Mouse (Mus musculus) ovary, postnatal 10 days (tissue): ENCODE data around the gene Vps41.

Source experiments
- DNase-seq: peaks from one replicate; pipeline ENCODE4 v3.0.0; 2022; ENCODE audit warnings: low spot score

Gene Vps41

DNA sequence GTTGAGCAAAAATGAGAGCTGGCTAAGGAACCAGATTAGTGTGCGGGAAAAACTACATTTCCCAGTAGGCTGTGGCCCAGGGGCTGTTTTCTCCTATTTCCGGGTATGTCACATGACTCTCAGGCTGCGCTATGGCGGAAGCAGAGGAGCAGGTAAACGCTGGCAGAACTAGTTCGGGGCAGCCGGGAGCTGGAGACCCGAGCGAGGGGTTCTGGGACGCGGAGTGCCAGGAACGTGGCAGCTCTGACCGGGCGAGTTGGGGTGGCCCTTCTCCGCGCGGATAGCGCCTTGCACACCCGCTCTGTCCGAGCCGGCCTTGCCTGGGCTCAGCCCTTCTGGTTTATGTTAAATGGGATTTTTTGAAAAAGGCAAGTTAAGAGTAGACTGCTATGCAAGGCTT, at the start of gene Vps41:
Gene Vps41, plus strand, starts transcription at position 102 of the 400 bp plus-strand sequence.
- DNase-seq, result peak; percentile 34

DNA sequence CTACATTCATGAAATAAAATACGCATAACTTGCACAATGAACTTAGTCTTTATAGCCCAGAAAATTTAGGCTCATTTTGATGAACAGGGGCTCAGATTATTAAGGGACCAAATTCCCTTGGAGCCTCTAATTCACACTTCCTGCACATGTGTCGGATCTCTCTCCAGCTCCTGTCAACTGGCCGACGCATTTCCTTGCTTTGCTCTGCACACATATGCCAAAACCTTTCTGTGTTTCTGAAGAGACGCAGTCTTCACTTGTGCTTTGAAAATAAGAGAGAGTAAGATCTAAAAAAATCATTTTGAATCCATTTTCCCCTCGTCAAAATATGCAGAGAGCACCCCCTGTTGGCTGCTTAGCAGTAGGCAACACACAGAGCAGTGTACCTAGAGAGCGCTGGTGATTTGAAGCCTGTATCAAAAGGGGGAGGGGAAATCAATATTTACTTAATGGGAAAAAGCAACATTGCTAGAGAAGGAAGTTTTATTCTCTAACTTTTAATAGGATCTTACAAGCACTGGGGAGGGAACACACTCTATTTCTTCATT, 18.5 kb upstream of the Vps41 start:
- no peak for DNase-seq

DNA sequence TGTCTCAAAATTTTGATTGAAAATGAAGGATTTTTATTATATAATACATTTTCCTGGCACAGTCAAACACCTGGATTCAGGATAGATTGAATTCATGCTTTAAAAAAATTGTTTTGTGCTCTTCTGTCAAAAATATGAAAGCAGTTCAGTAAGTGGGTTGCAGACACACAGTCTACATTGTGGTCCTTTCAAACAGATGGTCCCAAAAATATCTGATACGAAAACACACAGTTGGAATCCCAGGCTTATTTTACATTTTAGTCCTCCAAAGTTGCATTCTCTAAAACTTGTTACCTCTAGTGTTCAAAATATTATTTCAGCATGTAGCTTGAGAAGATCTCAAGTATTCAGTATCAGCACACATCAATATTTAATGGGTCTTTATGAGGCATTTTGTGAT, 5.4 kb upstream of the Vps41 start:
- DNase-seq, result no peak

DNA sequence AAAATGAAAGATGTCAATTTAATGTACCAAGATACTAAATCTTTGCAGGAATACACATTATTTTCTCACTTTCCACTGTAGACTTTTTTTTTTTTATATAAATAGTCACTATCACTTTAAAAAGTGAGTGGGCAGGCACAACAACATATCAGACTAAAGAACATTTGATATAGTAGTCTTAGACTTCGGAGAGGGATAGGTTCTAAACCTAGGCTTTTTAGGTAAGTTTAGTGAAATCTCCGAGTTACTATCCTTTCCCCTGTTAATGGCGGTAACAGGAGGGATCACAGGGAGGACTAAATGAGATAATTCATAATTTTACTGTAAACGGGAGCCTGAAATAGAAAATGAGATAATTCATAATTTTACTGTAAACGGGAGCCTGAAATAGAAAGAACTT, 379 bp upstream of the Vps41 start:
- DNase-seq, result no peak

DNA sequence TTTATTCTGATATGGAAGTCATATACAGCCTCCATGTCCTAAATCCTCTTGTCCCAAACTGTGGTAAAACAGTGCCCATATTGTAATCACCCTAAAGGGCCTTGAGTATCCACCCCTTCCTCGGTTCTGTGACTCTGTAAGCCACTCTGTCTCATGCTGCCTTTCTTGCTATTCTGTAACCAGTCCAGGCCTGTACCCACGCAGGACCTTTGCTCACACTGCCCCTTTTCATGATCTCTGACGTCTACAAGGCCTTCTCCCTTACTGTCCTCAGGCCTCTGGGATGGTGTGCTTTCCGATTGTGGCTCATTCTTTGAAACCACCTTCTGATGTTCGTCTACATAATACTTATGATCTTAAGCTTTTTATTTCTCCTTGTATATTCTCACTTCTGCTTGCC, 1.4 kb downstream of the Vps41 start:
- DNase-seq, result no peak

DNA sequence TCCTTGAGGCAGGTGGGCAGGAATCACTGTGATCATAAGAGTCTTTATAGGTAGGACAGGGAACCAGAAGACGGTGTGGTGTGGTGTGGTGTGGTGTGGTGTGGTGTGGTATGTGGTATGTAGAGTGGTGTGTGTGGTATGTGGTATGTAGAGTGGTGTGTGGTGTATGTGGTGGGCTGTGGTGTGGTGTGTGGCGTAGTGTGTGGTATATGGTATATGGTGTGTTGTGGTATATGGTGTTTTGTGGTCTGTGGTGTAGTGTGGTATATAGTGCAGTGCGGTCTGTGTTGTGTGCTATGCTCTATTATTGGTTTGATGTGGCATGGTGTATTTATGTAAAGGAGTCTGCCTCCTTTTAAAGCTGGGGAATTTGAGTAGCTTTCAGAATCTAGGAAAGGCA, 13.6 kb downstream of the Vps41 start:
- no peak for DNase-seq

DNA sequence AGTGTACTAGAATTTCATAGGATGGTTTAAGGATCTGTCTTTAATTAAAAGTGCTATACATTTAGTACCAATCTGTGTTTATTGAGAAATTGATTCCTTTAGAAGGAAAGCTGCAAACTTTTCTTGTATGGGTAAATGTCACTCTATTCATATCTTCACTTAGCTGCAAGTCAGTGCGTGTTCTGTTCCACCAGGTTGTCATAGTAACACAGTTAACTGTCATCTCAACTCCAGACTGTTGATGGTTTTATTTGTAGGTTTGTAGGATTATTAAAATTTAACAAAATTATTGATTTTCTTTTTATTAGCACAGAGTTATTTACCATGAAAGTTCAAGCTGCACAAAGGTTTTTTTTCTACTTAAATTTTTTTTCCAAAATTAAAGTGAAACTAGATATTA, 19.5 kb downstream of the Vps41 start:
- DNase-seq, result no peak

DNA sequence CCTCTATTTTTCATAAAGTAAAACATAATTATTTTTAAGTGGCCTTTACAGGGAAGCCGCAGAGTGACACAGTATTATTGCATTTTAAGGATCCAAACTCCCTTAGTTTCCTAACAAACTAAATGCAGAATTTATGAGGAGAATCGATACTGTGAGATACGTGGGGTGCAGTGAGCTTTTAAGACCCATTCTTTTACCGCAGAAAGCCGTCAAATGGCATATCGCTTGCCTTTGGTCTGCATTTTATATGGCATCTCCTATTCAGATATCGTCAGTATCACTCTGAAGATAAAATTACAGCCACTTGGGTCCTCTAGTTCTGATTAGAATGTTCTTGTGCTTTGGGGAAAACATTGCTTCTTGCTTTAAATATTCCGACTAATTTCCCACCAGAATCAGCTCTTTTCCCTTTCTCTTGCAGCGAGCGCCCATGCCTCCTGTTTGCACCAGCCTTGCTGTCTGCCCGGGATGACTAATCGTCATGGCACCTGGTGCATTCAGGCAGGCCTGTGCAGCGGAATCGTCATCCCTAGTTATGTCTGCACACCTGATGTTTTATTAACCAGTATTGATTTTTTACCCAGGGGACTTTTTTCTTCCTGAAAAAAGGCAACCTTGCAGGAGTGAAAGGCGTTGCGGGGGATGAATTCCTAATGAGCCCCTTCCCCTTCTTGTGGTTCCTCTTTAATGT, 26.6 kb downstream of the Vps41 start:
- DNase-seq, result no peak

DNA sequence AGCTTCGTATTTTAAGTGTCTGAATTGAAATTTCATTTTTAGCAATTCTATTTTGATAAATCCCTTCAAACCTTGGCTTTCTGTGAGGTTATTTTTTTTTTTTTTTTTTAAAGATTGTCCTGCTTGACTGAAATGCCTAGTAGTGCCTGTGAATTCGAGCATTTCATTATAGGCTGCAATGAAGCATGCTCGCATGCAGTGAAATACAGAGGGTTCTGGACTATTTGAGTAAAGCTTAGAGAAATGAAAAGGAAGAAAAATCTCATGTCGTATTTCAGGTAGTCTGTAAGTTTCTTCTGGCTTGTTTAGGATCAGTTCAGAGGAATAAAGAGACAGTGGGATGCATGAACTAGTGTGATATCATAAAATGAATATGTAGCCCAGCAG, 27.2 kb downstream of the Vps41 start:
- no peak for DNase-seq

DNA sequence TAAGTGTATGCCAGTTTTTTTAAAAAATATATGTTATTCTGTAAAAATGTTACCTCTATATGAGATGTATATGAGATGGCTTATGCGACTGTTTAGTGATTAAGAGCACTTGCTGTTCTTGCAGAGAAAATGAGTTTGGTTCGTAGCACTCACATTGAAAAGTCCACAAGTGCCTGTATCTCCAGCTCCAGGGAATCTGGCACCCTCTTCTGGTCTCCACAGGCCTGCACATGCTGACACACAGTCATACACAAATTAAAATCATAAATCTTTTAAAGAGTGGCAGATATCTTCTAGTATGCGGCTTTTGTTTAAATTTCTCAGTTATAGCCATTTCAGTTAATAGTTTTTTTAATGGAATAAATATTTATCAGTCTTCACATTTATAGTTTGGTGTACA, 40.9 kb downstream of the Vps41 start:
- DNase-seq, result no peak

DNA sequence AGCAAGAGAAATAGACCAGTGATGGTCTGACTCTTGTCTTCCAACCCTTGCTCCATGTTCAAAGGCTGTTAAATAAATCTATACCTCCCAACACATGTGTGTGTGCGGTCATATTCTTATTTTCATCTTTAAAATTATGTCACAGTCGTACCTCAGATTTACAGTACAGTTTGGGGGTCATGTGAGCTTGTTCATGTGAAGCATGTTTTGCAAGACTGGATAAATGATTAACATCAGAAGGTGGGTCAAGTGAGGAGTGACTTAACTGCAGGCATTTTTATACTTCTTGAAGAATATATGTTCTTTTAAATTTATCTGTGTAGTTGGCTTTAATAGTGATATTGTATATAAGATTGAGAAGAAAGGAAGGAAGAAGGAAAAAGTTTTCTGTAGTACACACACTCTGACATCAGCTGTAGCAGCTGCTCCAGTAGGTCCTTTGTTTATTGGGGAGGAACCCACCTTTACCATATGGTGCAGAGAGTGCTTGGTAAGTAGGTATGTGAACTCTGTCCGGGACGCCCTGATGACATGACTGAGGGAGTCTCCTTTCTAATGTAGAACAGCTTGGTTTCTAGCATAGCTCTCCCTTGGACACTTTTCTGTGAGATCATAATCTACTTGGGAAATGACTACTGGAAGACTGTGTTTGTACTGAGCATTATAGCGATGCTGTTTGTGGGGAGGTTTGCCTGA, 42.4 kb downstream of the Vps41 start:
- no peak for DNase-seq

DNA sequence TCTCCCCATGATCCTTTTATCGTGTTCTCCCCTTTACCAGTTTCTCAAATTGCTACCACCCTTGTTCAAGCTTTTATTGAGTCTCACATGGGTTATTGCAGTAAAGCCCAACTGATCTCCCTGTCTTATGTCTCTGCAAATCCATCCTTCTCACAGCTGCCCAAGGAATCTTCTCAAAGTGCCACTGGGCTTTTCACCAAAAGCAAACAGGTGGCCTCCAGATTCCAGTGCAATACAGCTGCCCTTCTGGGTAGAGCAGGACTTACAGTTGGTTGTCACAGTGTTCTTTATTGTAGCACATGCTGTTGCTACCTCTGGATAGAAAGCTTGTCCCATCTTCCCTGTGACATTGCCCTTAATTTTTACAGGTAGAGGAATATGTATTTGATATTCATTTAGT, 44.4 kb downstream of the Vps41 start:
- DNase-seq, result no peak

DNA sequence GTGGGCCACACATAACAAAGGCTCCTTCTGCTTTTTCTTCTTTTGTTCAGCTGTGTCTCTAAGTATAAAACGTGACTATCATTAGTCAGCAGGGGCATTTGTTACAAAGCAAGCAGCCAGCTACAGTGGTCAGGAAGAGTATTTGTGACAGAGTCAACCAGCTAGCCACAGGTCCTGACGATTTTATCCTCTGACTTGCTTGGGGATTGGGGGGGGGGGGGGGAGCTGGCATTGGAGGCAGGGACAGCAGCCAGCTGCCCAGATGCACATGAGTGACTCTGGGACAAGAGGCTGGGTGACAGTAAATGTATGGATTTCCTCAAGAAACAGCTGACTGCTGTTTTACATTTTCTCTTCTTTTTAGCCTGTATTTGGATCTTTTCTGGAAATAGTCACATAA, 50.8 kb downstream of the Vps41 start:
- no peak for DNase-seq

DNA sequence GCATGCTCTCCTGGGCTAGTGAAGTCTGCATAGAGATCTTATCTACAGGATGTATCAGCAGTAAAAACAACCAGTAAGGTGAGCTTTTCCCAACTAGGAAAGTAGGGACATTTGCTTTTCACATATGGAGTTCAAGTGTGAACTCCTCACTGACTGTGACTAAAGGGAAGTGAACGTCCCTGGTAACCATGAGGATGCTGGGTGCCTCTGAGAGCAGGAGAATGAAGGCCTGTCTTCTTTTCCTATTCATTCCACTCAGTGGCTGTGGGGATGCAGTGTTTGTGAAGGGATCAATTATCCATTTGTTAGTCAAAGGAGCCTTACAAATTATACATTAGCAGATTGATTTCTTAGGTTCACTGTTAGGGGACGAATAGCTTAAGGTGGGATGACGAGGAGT, 51.4 kb downstream of the Vps41 start:
- no peak for DNase-seq

DNA sequence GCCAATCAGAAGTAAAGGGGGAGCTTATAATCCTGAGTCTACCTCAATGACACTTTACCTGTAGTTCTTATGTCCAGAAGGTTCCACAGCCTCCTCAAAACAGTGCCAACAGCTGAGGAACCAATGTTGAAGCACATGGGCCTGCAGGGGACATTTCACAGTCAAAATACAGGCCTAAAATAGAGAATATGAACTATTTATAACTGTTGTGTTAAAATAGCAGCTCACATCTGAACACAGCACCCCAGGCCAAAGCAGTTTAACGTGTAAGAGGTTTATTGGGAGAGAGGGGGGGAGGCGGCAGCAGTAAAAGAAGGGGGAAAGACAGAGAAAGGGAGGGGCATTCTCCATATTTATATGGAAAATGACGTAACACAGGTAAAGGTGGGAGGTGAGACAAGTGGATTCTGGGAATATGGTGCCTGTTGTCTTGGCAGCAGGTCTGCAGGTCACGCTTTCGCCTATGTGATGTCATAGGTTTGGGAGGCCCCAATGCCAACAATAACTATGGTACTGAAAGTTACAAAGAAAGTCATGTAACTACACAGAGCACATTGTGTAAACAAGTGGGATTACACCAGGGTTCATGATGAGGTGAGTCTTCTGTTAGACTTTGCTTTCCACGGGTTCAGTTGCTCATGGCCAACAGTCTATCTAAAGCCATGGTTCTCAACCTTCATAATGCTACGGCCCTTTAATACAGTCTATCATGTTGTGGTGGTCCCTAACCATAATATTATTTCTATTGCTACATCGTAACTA, 56.5 kb downstream of the Vps41 start:
- DNase-seq, result no peak

DNA sequence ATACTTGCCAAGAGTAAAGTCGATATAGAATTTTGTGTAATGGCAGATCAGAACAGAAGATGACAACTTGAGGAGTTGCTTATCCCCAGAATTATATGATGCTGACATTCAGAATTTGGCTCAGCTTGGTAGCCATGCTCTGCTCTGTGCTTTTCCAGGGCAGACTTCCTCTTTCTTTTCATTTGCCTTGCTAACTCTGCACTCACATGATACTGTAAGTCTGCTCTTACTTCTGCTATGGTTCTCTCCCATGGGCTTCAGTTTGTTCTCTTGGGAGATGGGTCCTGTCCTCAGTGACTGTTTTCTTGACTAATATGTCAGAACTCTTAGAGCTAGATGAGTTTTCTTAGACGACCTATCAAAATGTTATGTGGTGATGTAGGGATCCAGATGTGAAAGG, 64.2 kb downstream of the Vps41 start:
- no peak for DNase-seq

DNA sequence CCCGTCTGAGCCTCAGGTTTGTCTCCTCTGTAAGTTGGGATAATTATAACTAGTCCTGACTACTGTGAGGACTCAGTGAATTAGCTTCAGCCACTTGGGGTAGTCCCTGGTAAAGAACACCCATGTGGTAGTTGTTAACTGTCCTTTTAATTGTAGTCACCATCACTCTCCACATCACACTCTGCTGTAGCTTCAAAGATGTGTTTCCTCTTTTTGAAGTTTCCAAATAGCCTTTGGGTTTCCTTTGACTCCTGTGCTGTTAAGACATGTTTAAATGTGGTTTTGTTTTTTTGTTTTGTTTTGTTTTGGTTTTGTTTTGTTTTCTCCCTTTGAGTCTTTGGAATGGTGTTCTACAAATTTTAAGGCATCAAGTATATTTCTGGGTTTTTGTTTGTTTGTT, 68.6 kb downstream of the Vps41 start:
- no peak for DNase-seq

DNA sequence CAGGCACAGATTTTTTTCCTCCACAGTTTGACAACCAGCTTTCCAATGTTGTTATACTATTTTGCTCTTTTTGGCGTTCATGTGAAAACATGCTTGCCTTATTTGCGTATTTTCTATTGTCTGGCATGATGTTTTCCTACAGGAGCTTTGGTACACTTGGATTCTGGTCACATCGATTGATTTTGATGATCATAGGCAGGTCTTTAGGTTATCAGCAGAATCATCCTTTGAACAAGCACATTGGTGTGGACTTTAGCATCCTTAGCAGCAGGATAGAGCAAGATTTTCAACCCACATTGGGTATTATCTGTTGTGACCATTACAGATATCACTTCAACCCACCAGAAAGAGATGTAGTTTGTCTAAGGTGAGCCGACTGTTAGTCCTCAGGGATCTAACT, 71.0 kb downstream of the Vps41 start:
- DNase-seq, result no peak

DNA sequence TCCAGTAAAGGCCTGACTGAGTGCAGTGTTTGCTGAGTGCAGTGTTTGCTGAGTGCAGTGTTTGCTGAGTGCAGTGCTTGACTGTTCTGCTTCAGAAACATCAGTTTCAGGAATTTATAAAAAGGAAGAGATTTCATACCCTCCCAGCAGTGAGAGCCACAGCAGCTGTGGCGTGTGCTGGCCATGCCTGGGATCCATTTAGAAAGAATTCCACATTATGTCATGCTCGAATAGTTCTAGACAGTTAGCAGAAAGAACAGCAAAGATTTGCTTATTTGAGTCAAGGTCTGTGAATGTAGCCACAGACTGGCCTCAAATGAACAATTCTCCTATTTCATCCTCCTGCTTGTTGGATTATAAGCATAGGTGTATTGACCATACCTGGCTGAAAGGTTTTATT, 71.6 kb downstream of the Vps41 start:
- DNase-seq, result no peak

DNA sequence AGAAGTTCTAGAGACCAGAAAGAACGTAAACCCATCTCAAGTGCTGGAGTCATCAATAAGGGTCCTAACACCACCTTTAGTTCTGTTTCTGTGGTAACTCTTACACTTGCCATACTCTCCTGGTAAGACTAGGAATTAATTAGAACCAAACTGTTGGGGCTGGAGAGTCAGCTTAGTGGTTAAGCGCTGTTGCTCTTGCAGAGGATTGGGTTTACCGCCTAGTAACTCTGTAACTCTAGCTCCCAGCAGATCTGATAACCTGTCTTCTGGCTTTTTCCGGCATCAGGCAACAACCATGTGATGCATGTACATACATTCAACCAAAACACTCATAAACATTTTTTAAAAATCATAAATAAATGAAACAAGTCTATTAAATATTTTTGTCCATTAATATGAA, 72.6 kb downstream of the Vps41 start:
- no peak for DNase-seq

DNA sequence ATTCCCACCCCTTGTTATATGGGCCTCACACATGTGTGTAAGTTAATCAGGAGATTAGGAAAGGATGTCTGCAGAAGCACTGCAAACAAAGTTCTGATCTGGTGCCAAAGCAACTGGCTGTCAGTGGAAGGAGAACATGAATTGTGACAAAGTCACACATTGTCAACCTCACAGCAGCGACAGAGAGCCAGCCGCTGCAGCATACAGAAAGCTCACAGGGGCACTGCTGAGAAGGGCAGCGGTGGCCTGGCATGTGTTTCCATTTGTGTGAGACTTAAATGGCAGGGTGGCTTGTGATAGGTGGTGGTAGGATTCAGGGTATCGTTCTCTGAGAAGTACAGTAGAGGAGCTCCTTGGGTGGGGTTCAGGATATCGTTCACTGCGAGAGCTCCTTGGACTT, 73.0 kb downstream of the Vps41 start:
- DNase-seq, result no peak

DNA sequence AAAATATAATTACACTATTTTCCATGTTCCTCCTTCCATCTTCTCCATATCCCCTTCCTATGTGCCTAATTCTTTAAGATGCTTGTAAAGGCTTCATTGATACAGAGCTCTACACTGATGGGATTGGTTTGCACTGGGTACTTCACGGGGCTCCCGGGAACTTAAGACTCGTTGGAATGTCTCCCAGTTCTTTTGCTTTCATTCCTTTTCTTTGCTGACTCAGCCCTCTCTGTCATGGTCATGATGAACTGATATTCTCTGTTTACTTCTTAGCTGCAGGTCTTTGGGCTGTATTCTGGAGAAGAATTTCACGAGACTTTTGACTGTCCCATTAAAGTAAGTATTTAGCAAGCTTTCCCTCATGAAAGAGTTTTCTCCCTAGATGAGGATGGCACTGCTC, 74.2 kb downstream of the Vps41 start:
- DNase-seq, result no peak

DNA sequence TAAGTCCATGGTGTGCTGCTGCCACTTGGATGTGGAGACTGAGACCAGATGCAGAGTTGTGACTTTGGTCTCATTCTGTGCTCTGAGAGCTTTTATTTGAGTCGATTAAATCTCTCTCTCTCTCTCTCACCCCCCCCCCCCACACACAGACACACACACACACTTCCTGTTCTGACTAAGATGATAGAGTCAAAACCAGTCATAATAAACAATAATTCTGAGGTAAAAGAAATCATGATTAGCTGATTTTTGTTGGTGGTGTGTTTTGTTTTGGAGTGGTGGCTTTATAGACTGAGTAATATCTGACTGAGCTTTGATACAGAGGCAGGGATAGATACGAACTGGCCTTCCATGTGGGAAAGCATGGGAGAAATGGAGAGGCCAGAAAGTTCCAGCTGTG, 74.6 kb downstream of the Vps41 start:
- DNase-seq, result no peak
